Mouse (Mus musculus): ENCODE data around the gene Ubxn10.

Ubxn10 gene

GRCm38 (mm10) chr4:138737031-138737430 lies at the start of gene Ubxn10:
Gene Ubxn10, minus strand, starts transcription at chr4:138737167.
- in situ Hi-C loops (cut with MseI, MboI): no loop called here

- in situ Hi-C loops (cut with MseI, MboI): no loop called here
Observed at GRCm38 (mm10) chr4:138786141-138786540, 49.2 kb upstream of the Ubxn10 start.

GRCm38 (mm10) chr4:138785721-138786120 lies 48.8 kb upstream of the Ubxn10 start:
- in situ Hi-C loops (cut with MseI, MboI): no loop called here

- in situ Hi-C loops (cut with MseI, MboI): no loop called here
Observed at GRCm38 (mm10) chr4:138782098-138782497, 45.1 kb upstream of the Ubxn10 start.

GRCm38 (mm10) chr4:138780300-138780699 lies 43.3 kb upstream of the Ubxn10 start:
- in situ Hi-C loops (cut with MseI, MboI): no loop called here

GRCm38 (mm10) chr4:138777417-138778407 lies 40.7 kb upstream of the Ubxn10 start:
- in situ Hi-C loops (cut with MseI, MboI): no loop called here

GRCm38 (mm10) chr4:138775435-138775834 lies 38.5 kb upstream of the Ubxn10 start, which contains the start of gene Pla2g2d:
Gene Pla2g2d, plus strand, starts transcription at chr4:138775735.
- in situ Hi-C loops (cut with MseI, MboI): no loop called here

- in situ Hi-C loops (cut with MseI, MboI): no loop called here
Observed at GRCm38 (mm10) chr4:138772386-138772785, 35.4 kb upstream of the Ubxn10 start.

- in situ Hi-C loops (cut with MseI, MboI): no loop called here
Observed at GRCm38 (mm10) chr4:138771970-138772369, 35.0 kb upstream of the Ubxn10 start.

- in situ Hi-C loops (cut with MseI, MboI): no loop called here
Observed at GRCm38 (mm10) chr4:138762266-138762665, 25.3 kb upstream of the Ubxn10 start.

GRCm38 (mm10) chr4:138757416-138757815 lies 20.4 kb upstream of the Ubxn10 start, which contains the start of gene Pla2g2f:
Gene Pla2g2f, minus strand, starts transcription at chr4:138757626.
- in situ Hi-C loops (cut with MseI, MboI): no loop called here

GRCm38 (mm10) chr4:138755983-138756382 lies 19.0 kb upstream of the Ubxn10 start:
- in situ Hi-C loops (cut with MseI, MboI): no loop called here

- in situ Hi-C loops (cut with MseI, MboI): no loop called here
Observed at GRCm38 (mm10) chr4:138755439-138755838, 18.5 kb upstream of the Ubxn10 start.

GRCm38 (mm10) chr4:138754432-138754831 lies 17.5 kb upstream of the Ubxn10 start:
- in situ Hi-C loops (cut with MseI, MboI): no loop called here

- in situ Hi-C loops (cut with MseI, MboI): no loop called here
Observed at GRCm38 (mm10) chr4:138753608-138754007, 16.6 kb upstream of the Ubxn10 start.

GRCm38 (mm10) chr4:138752603-138753002 lies 15.6 kb upstream of the Ubxn10 start:
- in situ Hi-C loops (cut with MseI, MboI): no loop called here

- in situ Hi-C loops (cut with MseI, MboI): loop anchor here in 1 of 2 experiments (5.0 kb wide), 1 partner anchor 99 kb away; no protein-coding TSS in a partner anchor
Observed at GRCm38 (mm10) chr4:138748369-138749072, 11.6 kb upstream of the Ubxn10 start.

- in situ Hi-C loops (cut with MseI, MboI): loop anchor here in 1 of 2 experiments (5.0 kb wide), 1 partner anchor 99 kb away; no protein-coding TSS in a partner anchor
Observed at GRCm38 (mm10) chr4:138747851-138748250, 10.9 kb upstream of the Ubxn10 start.

- in situ Hi-C loops (cut with MseI, MboI): loop anchor here in 1 of 2 experiments (5.0 kb wide), 1 partner anchor 100 kb away; no protein-coding TSS in a partner anchor
Observed at GRCm38 (mm10) chr4:138746866-138747265, 9.9 kb upstream of the Ubxn10 start.

GRCm38 (mm10) chr4:138745884-138746283 lies 8.9 kb upstream of the Ubxn10 start:
- in situ Hi-C loops (cut with MseI, MboI): loop anchor here in 1 of 2 experiments (5.0 kb wide), 1 partner anchor 101 kb away; no protein-coding TSS in a partner anchor

GRCm38 (mm10) chr4:138739136-138739851 lies 2.3 kb upstream of the Ubxn10 start:
- in situ Hi-C loops (cut with MseI, MboI): no loop called here
